Mouse (Mus musculus) heart, adult 2 months (tissue): Measurements from ENCODE around the gene Anxa2.

Experiments used
- CTCF ChIP-seq: fragments of 200-600 bp; IDR thresholded peaks from 2 replicates; pipeline ENCODE4 v1.8.1; 2022; ENCODE audit warnings: antibody characterized with exemption, mild to moderate bottlenecking, moderate library complexity
- EP300 ChIP-seq: fragments of 200-500 bp; IDR thresholded peaks from 2 replicates; pipeline ENCODE4 v1.6.1; 2011; ENCODE audit warnings: low read depth, low read length, control low read depth; ENCODE audit not compliant: insufficient read depth
- POLR2A ChIP-seq: fragments of 200-500 bp; IDR thresholded peaks from 2 replicates; pipeline ENCODE4 v1.6.1; 2011; ENCODE audit warnings: mild to moderate bottlenecking, low read depth, low read length, control low read depth; ENCODE audit not compliant: insufficient read depth

GRCm38 (mm10) chr9:69451886-69452810 is 1.3 kb upstream of the Anxa2 start:
- TF ChIP-seq CTCF, result no peak
- TF ChIP-seq EP300, result no peak
- TF ChIP-seq POLR2A, result no peak
